Mouse (Mus musculus) forebrain, postnatal 0 days (tissue): ENCODE data around the gene Gm17622. TPM values are rescaled to one million over a fixed set of nuclear protein-coding genes. Genes with fewer than 3 reads are reported as not detected.

ENCODE experiments used
- ATAC-seq: fragments of 200-750 bp; cut with Nextera tagmentation; 2 replicates; pipeline ENCODE4 v1.8.0; 2017; ENCODE audit warnings: mild to moderate bottlenecking, moderate library complexity
- DNase-seq: peaks from one replicate; pipeline ENCODE4 v3.0.0-alpha.2; 2015
- H3K27ac ChIP-seq: fragments of 300-500 bp; sonication (generic); 2 replicates; pipeline ENCODE4 v1.5.1; 2014; ENCODE audit warnings: low read depth, mild to moderate bottlenecking, antibody characterized with exemption, low read length, moderate library complexity, mixed read lengths
- H3K27me3 ChIP-seq: fragments of 300-500 bp; sonication (generic); 2 replicates; pipeline ENCODE4 v1.6.1; 2014; ENCODE audit warnings: mild to moderate bottlenecking, low read length, mixed read lengths; ENCODE audit not compliant: insufficient read depth
- H3K36me3 ChIP-seq: fragments of 300-500 bp; sonication (generic); 2 replicates; pipeline ENCODE4 v1.6.1; 2014; ENCODE audit warnings: mild to moderate bottlenecking, moderate library complexity; ENCODE audit not compliant: insufficient read depth
- H3K4me1 ChIP-seq: fragments of 300-500 bp; sonication (generic); 2 replicates; pipeline ENCODE4 v1.6.1; 2014; ENCODE audit warnings: antibody characterized with exemption; ENCODE audit not compliant: insufficient read depth
- H3K4me2 ChIP-seq: fragments of 300-500 bp; sonication (generic); 2 replicates; pipeline ENCODE4 v1.6.1; 2014; ENCODE audit warnings: low read depth, mild to moderate bottlenecking, moderate library complexity
- H3K4me3 ChIP-seq: fragments of 300-500 bp; sonication (generic); 2 replicates; pipeline ENCODE4 v1.5.1; 2014; ENCODE audit warnings: low read depth, low read length, mixed read lengths
- H3K9ac ChIP-seq: fragments of 300-500 bp; sonication (generic); 2 replicates; pipeline ENCODE4 v1.6.1; 2014; ENCODE audit warnings: mild to moderate bottlenecking
- H3K9me3 ChIP-seq: fragments of 300-500 bp; sonication (generic); 2 replicates; pipeline ENCODE4 v1.6.1; 2016; ENCODE audit warnings: low read length
- CTCF ChIP-seq: sonication (generic); IDR thresholded peaks from 2 replicates; pipeline ENCODE4 v1.5.1; 2016; ENCODE audit warnings: antibody characterized with exemption, control low read depth, low read depth
- WGBS: fragments of 180-500 bp; shearing (Covaris S2); extraction: QIAGEN DNeasy Blood & Tissue Kit; methylation state at CpG from one replicate; pipeline ENCODE4 v1.1.7; 2014; 5-methylcytosine and 5-hydroxymethylcytosine counted together
- polyA plus RNA-seq: library from polyadenylated mRNA; unstranded; fragments of >200 nt; fragmentation: Nextera tagmentation; extraction: Ambion mirVana; gene quantifications from 2 replicates; pipeline ENCODE4 v1.2.1, GENCODE M21; 2015
- total RNA-seq: library from RNA; depleted of rRNA; stranded (reverse); fragments of >200 nt; gene quantifications from 2 replicates; pipeline ENCODE4 v1.2.3, GENCODE M21; 2014

Gm17622 gene
- total and polyA plus RNA-seq, 2 experiments from 2014 or later: not detected

GRCm38 (mm10) chr13:96507541-96507940, 17.0 kb downstream of the Gm17622 start:
- Histone ChIP-seq H3K27ac (no peak overlapping the region), H3K9ac (no peak overlapping the region), H3K4me3 (no peak overlapping the region), H3K4me2 (no peak overlapping the region), H3K27me3 (no peaks in the 10 kb centered on the region), H3K9me3 (no peaks in the 10 kb centered on the region), H3K4me1 (no peaks in the 10 kb centered on the region), H3K36me3 (no peaks in the 10 kb centered on the region)
- TF ChIP-seq CTCF: no peak
- ATAC-seq (no peak), DNase-seq (no peak)
- 87% methylated on average over 4 of the region's 4 CpGs for WGBS

GRCm38 (mm10) chr13:96510635-96511034, 20.1 kb downstream of the Gm17622 start:
- 88% methylated on average over 13 of the region's 13 CpGs for WGBS
- no peak overlapping the region for H3K4me3 ChIP-seq
- no peaks in the 10 kb centered on the region for H3K27me3 ChIP-seq
- no peaks in the 10 kb centered on the region for H3K4me1 ChIP-seq
- no peak overlapping the region for H3K27ac ChIP-seq
- no peak overlapping the region for H3K4me2 ChIP-seq
- no peaks in the 10 kb centered on the region for H3K9me3 ChIP-seq
- no peak for ATAC-seq
- DNase-seq: no peak
- TF ChIP-seq CTCF: no peak
- H3K36me3 ChIP-seq: no peaks in the 10 kb centered on the region
- no peak overlapping the region for H3K9ac ChIP-seq

GRCm38 (mm10) chr13:96511262-96511661, 20.7 kb downstream of the Gm17622 start:
- Histone ChIP-seq H3K9me3 (no peaks in the 10 kb centered on the region), H3K4me3 (no peak overlapping the region), H3K4me2 (no peak overlapping the region), H3K27ac (no peak overlapping the region), H3K4me1 (no peaks in the 10 kb centered on the region), H3K36me3 (no peaks in the 10 kb centered on the region), H3K9ac (no peak overlapping the region), H3K27me3 (no peaks in the 10 kb centered on the region)
- 91% methylated on average over 1 of the region's 1 CpGs for WGBS
- DNase-seq (no peak), ATAC-seq (no peak)
- no peak for TF ChIP-seq CTCF

- Histone ChIP-seq H3K27ac (no peak overlapping the region), H3K9me3 (no peaks in the 10 kb centered on the region), H3K4me1 (no peaks in the 10 kb centered on the region), H3K36me3 (no peaks in the 10 kb centered on the region), H3K4me2 (no peak overlapping the region), H3K4me3 (no peak overlapping the region), H3K27me3 (no peaks in the 10 kb centered on the region), H3K9ac (no peak overlapping the region)
- 68% methylated on average over 5 of the region's 5 CpGs for WGBS
- no peak for DNase-seq
- ATAC-seq: no peak
- TF ChIP-seq CTCF: no peak
Observed at GRCm38 (mm10) chr13:96511893-96512292, 21.4 kb downstream of the Gm17622 start.

- Histone ChIP-seq H3K4me1 (no peaks in the 10 kb centered on the region), H3K9me3 (no peaks in the 10 kb centered on the region), H3K27me3 (no peaks in the 10 kb centered on the region), H3K9ac (no peak overlapping the region), H3K27ac (no peak overlapping the region), H3K4me2 (no peak overlapping the region), H3K4me3 (no peak overlapping the region), H3K36me3 (no peaks in the 10 kb centered on the region)
- WGBS: 88% methylated on average over 5 of the region's 5 CpGs
- TF ChIP-seq CTCF: no peak
- DNase-seq: no peak
- no peak for ATAC-seq
Observed at GRCm38 (mm10) chr13:96514154-96514942, 23.8 kb downstream of the Gm17622 start.

GRCm38 (mm10) chr13:96516249-96516648, 25.7 kb downstream of the Gm17622 start:
- H3K27ac ChIP-seq: no peak overlapping the region
- ATAC-seq (no peak), DNase-seq (no peak)
- TF ChIP-seq CTCF: no peak
- WGBS: 92% methylated on average over 9 of the region's 9 CpGs
- no peak overlapping the region for H3K4me3 ChIP-seq
- H3K4me1 ChIP-seq: no peaks in the 10 kb centered on the region
- H3K9me3 ChIP-seq: no peaks in the 10 kb centered on the region
- H3K9ac ChIP-seq: no peak overlapping the region
- H3K36me3 ChIP-seq: no peaks in the 10 kb centered on the region
- no peaks in the 10 kb centered on the region for H3K27me3 ChIP-seq
- H3K4me2 ChIP-seq: no peak overlapping the region

- H3K9ac ChIP-seq: no peak overlapping the region
- no peak for DNase-seq
- no peaks in the 10 kb centered on the region for H3K27me3 ChIP-seq
- TF ChIP-seq CTCF: no peak
- no peaks in the 10 kb centered on the region for H3K36me3 ChIP-seq
- H3K27ac ChIP-seq: no peak overlapping the region
- H3K4me1 ChIP-seq: no peaks in the 10 kb centered on the region
- H3K4me2 ChIP-seq: no peak overlapping the region
- ATAC-seq: no peak
- no peaks in the 10 kb centered on the region for H3K9me3 ChIP-seq
- H3K4me3 ChIP-seq: no peak overlapping the region
- 94% methylated on average over 2 of the region's 2 CpGs for WGBS
Observed at GRCm38 (mm10) chr13:96517335-96517734, 26.8 kb downstream of the Gm17622 start.
